Mouse (Mus musculus) embryonic fibroblast, embryonic 13.5 days (primary cell): Measurements from ENCODE around the gene Tmem52b.

ENCODE experiments used
- CTCF ChIP-seq: IDR thresholded peaks from 2 replicates; pipeline ENCODE4 v1.5.1; 2011; ENCODE audit warnings: mild to moderate bottlenecking, control low read depth, low read length, moderate library complexity, borderline replicate concordance; ENCODE audit not compliant: insufficient read depth
- POLR2A ChIP-seq: IDR thresholded peaks from 2 replicates; pipeline ENCODE4 v1.6.1; 2011; ENCODE audit warnings: low read depth, mild to moderate bottlenecking, control low read depth, low read length, moderate library complexity

- TF ChIP-seq POLR2A (no peak), CTCF (no peak)
These were observed 29.6 kb downstream of the Tmem52b start for GRCm38 (mm10) chr6:129541931-129542330.
